Mouse (Mus musculus) frontal cortex, postnatal 10 days (tissue): Measurements from ENCODE around the gene Lekr1.
"Not testable (repeated sequence)": the region's sequence is repeated elsewhere in the genome, so short reads cannot be mapped to it uniquely, and the experiment has no call there.

ENCODE experiments used
- DNase-seq, 2 experiments: peaks; one replicate each; pipeline ENCODE4 v3.0.0; 2022; ENCODE audit warnings: low spot score in 2 of 2, mixed read lengths in 1 of 2

Gene Lekr1

GRCm38 (mm10) chr3:65767202-65767862 is 101.3 kb downstream of the Lekr1 start:
- no peak for DNase-seq

- DNase-seq: not testable (repeated sequence)
These were observed 103.6 kb downstream of the Lekr1 start for GRCm38 (mm10) chr3:65769666-65770065.

GRCm38 (mm10) chr3:65773910-65774309 is 107.9 kb downstream of the Lekr1 start:
- DNase-seq: no peak

GRCm38 (mm10) chr3:65775096-65775495 is 109.1 kb downstream of the Lekr1 start:
- DNase-seq: no peak

- no peak for DNase-seq
These were observed 116.2 kb downstream of the Lekr1 start for GRCm38 (mm10) chr3:65782246-65782645.

GRCm38 (mm10) chr3:65790076-65790685 is 124.2 kb downstream of the Lekr1 start:
- no peak for DNase-seq

GRCm38 (mm10) chr3:65793561-65793960 is 127.5 kb downstream of the Lekr1 start:
- no peak for DNase-seq

GRCm38 (mm10) chr3:65794711-65795110 is 128.7 kb downstream of the Lekr1 start:
- DNase-seq: no peak

GRCm38 (mm10) chr3:65797345-65798137 is 131.5 kb downstream of the Lekr1 start:
- no peak for DNase-seq

- DNase-seq: no peak
These were observed 134.9 kb downstream of the Lekr1 start for GRCm38 (mm10) chr3:65800962-65801361.

- DNase-seq: no peak
These were observed 136.2 kb downstream of the Lekr1 start for GRCm38 (mm10) chr3:65802185-65802584.

- no peak for DNase-seq
These were observed 136.8 kb downstream of the Lekr1 start for GRCm38 (mm10) chr3:65802868-65803267.

- no peak for DNase-seq
These were observed 148.9 kb downstream of the Lekr1 start for GRCm38 (mm10) chr3:65814881-65815280.

GRCm38 (mm10) chr3:65816012-65816411 is 150.0 kb downstream of the Lekr1 start:
- no peak for DNase-seq

- DNase-seq: no peak
These were observed 152.6 kb downstream of the Lekr1 start for GRCm38 (mm10) chr3:65818597-65818996.

- DNase-seq: no peak
These were observed 153.8 kb downstream of the Lekr1 start for GRCm38 (mm10) chr3:65819841-65820240.

- no peak for DNase-seq
These were observed 158.9 kb downstream of the Lekr1 start for GRCm38 (mm10) chr3:65824886-65825285.

- DNase-seq: no peak
These were observed 160.7 kb downstream of the Lekr1 start for GRCm38 (mm10) chr3:65826716-65827115.

GRCm38 (mm10) chr3:65827400-65827799 is 161.4 kb downstream of the Lekr1 start:
- no peak for DNase-seq

GRCm38 (mm10) chr3:65828020-65828419 is 162.0 kb downstream of the Lekr1 start:
- no peak for DNase-seq

GRCm38 (mm10) chr3:65829230-65829629 is 163.2 kb downstream of the Lekr1 start:
- DNase-seq: no peak

- DNase-seq: no peak
These were observed 164.0 kb downstream of the Lekr1 start for GRCm38 (mm10) chr3:65829943-65830483.
